Mouse (Mus musculus) R1 (cell line): ENCODE data around the gene Slc30a9.

Experiments used
- DNase-seq: peaks from one replicate; pipeline ENCODE4 v3.0.0-alpha.2; 2018; ENCODE audit warnings: low read depth, low spot score

Gene Slc30a9

GRCm38 (mm10) chr5:67311811-67312521, 5.2 kb downstream of the Slc30a9 start:
- DNase-seq, result no peak

GRCm38 (mm10) chr5:67312522-67312851, 5.7 kb downstream of the Slc30a9 start:
- DNase-seq, result no peak

- no peak for DNase-seq
These were observed 15.0 kb downstream of the Slc30a9 start for GRCm38 (mm10) chr5:67321656-67322268.

- DNase-seq, result no peak
These were observed 17.3 kb downstream of the Slc30a9 start for GRCm38 (mm10) chr5:67324032-67324431.

GRCm38 (mm10) chr5:67340811-67341210, 34.1 kb downstream of the Slc30a9 start:
- DNase-seq, result peak; percentile 90

- peak; percentile 51 for DNase-seq
These were observed 40.3 kb downstream of the Slc30a9 start for GRCm38 (mm10) chr5:67347060-67347459.

GRCm38 (mm10) chr5:67348949-67349348, 42.2 kb downstream of the Slc30a9 start:
- DNase-seq, result no peak

- DNase-seq, result peak; percentile 77
These were observed 55.6 kb downstream of the Slc30a9 start for GRCm38 (mm10) chr5:67362316-67362715.

GRCm38 (mm10) chr5:67362931-67363330, 56.2 kb downstream of the Slc30a9 start:
- peak; percentile 29 for DNase-seq

GRCm38 (mm10) chr5:67377044-67377621, 70.4 kb downstream of the Slc30a9 start:
- DNase-seq, result no peak

- DNase-seq, result peak; percentile 54
These were observed 74.9 kb downstream of the Slc30a9 start for GRCm38 (mm10) chr5:67381690-67382089.

GRCm38 (mm10) chr5:67382556-67382955, 75.8 kb downstream of the Slc30a9 start:
- DNase-seq, result no peak

GRCm38 (mm10) chr5:67393951-67394350, 87.2 kb downstream of the Slc30a9 start:
- DNase-seq, result no peak

- no peak for DNase-seq
These were observed 88.6 kb downstream of the Slc30a9 start for GRCm38 (mm10) chr5:67395211-67395851.

- DNase-seq, result peak; percentile 46
These were observed 90.4 kb downstream of the Slc30a9 start for GRCm38 (mm10) chr5:67397186-67397585.

GRCm38 (mm10) chr5:67399876-67400607, 93.3 kb downstream of the Slc30a9 start:
- DNase-seq, result no peak

- no peak for DNase-seq
These were observed 94.1 kb downstream of the Slc30a9 start for GRCm38 (mm10) chr5:67400608-67401480.

- DNase-seq, result no peak
These were observed 94.9 kb downstream of the Slc30a9 start for GRCm38 (mm10) chr5:67401612-67402011.

- no peak for DNase-seq
These were observed 97.6 kb downstream of the Slc30a9 start for GRCm38 (mm10) chr5:67404380-67404779.

GRCm38 (mm10) chr5:67404919-67405318, 98.2 kb downstream of the Slc30a9 start:
- no peak for DNase-seq
